Mouse (Mus musculus) limb, embryonic 10.5 days (tissue): Measurements from ENCODE around the gene Gfod2. TPM values are rescaled to one million over a fixed set of nuclear protein-coding genes. Genes with fewer than 3 reads are reported as not detected.

Experiments
- DNase-seq: peaks from one replicate; pipeline ENCODE4 v3.0.0-alpha.2; 2017; ENCODE audit warnings: low spot score
- H3K27ac ChIP-seq: fragments of 300-500 bp; sonication (generic); 2 replicates; pipeline ENCODE4 v1.5.1; 2016; ENCODE audit warnings: mild to moderate bottlenecking
- H3K27me3 ChIP-seq: fragments of 300-500 bp; sonication (generic); 2 replicates; pipeline ENCODE4 v1.6.1; 2016; ENCODE audit warnings: low read depth, mild to moderate bottlenecking; ENCODE audit not compliant: poor library complexity, severe bottlenecking
- H3K36me3 ChIP-seq: fragments of 300-500 bp; sonication (generic); 2 replicates; pipeline ENCODE4 v1.6.1; 2016; ENCODE audit warnings: mild to moderate bottlenecking, moderate library complexity
- H3K4me1 ChIP-seq: fragments of 300-500 bp; sonication (generic); 2 replicates; pipeline ENCODE4 v1.6.1; 2016
- H3K4me3 ChIP-seq: fragments of 300-500 bp; sonication (generic); 2 replicates; pipeline ENCODE4 v1.5.1; 2016; ENCODE audit warnings: mild to moderate bottlenecking, moderate library complexity
- H3K9me3 ChIP-seq: fragments of 300-500 bp; sonication (generic); replicated peaks from 2 replicates; pipeline ENCODE4 v1.6.1; 2016; ENCODE audit warnings: mild to moderate bottlenecking
- WGBS: fragments of 180-500 bp; shearing (Covaris S2); methylation state at CpG from one replicate; pipeline ENCODE4 v1.1.7; 2016; 5-methylcytosine and 5-hydroxymethylcytosine counted together
- polyA plus RNA-seq: library from polyadenylated mRNA; unstranded; fragments of >200 nt; fragmentation: Nextera tagmentation; extraction: Ambion mirVana; gene quantifications from 2 replicates; pipeline ENCODE4 v1.2.1, GENCODE M21; 2016

Gene Gfod2
- polyA plus RNA-seq, 1 experiment from 2014 or later, result 29.8 TPM

GRCm38 (mm10) chr8:105788927-105789326, 30.5 kb upstream of the Gfod2 start:
- Histone ChIP-seq H3K27ac (no peak overlapping the region), H3K36me3 (peaks cover 61% of the 10 kb centered on the region), H3K9me3 (no peaks in the 10 kb centered on the region), H3K4me1 (no peaks in the 10 kb centered on the region), H3K27me3 (no peaks in the 10 kb centered on the region), H3K4me3 (no peak overlapping the region)
- DNase-seq, result no peak
- 64% methylated on average over 4 of the region's 4 CpGs for WGBS

GRCm38 (mm10) chr8:105788241-105788640, 29.8 kb upstream of the Gfod2 start:
- Histone ChIP-seq H3K27me3 (no peaks in the 10 kb centered on the region), H3K36me3 (peaks cover 65% of the 10 kb centered on the region), H3K4me3 (no peak overlapping the region), H3K9me3 (no peaks in the 10 kb centered on the region), H3K4me1 (no peaks in the 10 kb centered on the region), H3K27ac (no peak overlapping the region)
- 94% methylated on average over 2 of the region's 2 CpGs for WGBS
- peak; percentile 76 for DNase-seq

- no peaks in the 10 kb centered on the region for H3K4me1 ChIP-seq
- H3K27me3 ChIP-seq, result no peaks in the 10 kb centered on the region
- H3K9me3 ChIP-seq, result no peaks in the 10 kb centered on the region
- no peak overlapping the region for H3K4me3 ChIP-seq
- H3K27ac ChIP-seq, result no peak overlapping the region
- peaks cover 95% of the 10 kb centered on the region for H3K36me3 ChIP-seq
- WGBS, result 93% methylated on average over 5 of the region's 5 CpGs
- no peak for DNase-seq
Measured at GRCm38 (mm10) chr8:105780298-105780697, 21.8 kb upstream of the Gfod2 start.

DNA sequence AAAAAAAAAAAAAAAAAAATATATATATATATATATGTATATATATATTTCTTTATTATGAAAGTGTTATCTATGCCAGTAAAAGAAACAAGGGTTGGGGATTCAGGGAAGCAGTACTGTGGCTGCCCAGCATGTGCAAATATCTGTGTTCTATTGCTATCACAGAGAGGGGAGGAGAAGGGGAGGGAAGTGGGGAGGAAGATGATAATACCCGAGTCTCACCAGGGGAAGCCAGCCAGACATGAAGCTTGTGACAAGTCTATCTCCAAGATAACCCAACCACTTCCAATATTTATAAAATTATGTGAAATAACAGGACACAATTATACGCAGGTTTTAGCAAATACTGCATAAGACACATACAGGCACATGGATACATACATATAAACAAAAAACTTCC, 19.4 kb upstream of the Gfod2 start:
- Histone ChIP-seq H3K36me3 (peaks cover 99% of the 10 kb centered on the region), H3K4me3 (no peak overlapping the region), H3K27ac (no peak overlapping the region), H3K27me3 (no peaks in the 10 kb centered on the region), H3K4me1 (no peaks in the 10 kb centered on the region), H3K9me3 (no peaks in the 10 kb centered on the region)
- DNase-seq, result no peak
- 94% methylated on average over 2 of the region's 2 CpGs for WGBS

DNA sequence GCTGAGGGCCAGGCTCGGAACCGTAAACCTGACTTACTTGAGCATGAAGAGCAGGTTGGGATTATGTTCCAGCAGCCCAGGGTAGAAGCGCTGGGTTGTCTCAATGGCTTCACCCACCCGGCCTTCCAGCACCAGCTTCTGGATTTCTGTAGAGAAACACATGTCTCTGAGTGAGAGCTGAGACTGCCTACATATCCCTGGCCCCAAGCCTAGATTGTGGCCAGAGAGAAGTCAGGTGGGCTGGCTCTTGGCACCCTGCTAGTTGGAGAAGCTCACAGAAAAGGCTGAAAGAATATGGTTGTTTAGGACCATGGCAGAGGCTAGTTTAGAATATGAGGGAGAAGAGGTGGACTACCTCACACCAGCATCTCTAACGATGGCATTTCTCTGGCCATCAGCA, 16.0 kb upstream of the Gfod2 start:
- no peak for DNase-seq
- 97% methylated on average over 5 of the region's 5 CpGs for WGBS
- H3K36me3 ChIP-seq, result peaks cover 97% of the 10 kb centered on the region
- H3K27me3 ChIP-seq, result no peaks in the 10 kb centered on the region
- no peak overlapping the region for H3K4me3 ChIP-seq
- no peaks in the 10 kb centered on the region for H3K9me3 ChIP-seq
- H3K27ac ChIP-seq, result no peak overlapping the region
- no peaks in the 10 kb centered on the region for H3K4me1 ChIP-seq

GRCm38 (mm10) chr8:105773441-105773861, 15.0 kb upstream of the Gfod2 start:
- H3K4me1 ChIP-seq, result no peaks in the 10 kb centered on the region
- H3K4me3 ChIP-seq, result no peak overlapping the region
- peaks cover 97% of the 10 kb centered on the region for H3K36me3 ChIP-seq
- no peak for DNase-seq
- no peaks in the 10 kb centered on the region for H3K9me3 ChIP-seq
- no peaks in the 10 kb centered on the region for H3K27me3 ChIP-seq
- WGBS, result 92% methylated on average over 1 of the region's 1 CpGs
- H3K27ac ChIP-seq, result no peak overlapping the region

DNA sequence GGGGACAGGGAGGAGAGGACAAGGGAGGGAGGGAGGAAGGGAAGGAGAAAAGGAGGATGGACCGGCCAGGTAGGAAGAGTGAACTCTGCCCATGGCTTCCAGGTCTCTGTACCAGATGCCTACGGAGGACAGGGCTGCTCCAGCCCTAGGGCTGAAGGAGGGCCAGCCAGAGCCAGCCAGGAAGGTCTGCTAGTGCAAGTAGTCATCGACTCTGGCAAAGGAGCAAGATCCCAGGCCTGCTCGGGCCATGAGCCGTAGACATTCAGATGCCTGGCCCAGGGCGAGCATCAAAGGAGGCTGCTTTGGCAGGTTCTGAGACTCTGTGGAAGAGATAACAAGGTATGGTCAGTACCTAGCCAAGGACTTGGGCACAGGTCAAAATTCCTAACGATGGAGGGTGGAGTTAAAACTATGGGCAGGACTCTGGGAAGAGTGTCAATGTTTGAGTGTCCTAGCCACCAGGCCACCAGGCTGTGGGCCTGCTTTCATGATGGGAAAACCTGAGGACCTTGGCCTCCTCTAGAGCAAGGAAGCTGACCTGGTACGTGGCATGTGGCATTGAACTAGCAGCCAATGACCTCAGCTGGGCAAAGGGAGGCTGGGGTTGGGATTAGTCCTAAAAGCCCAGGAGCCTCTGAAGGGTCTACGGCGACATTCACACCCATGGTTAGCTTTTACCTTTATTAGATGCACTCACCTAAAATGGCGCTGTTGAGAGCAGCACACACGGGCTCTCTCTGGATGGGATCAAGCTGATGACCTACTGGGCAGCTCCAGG, 13.1 kb upstream of the Gfod2 start:
- 93% methylated on average over 12 of the region's 12 CpGs for WGBS
- Histone ChIP-seq H3K4me1 (no peaks in the 10 kb centered on the region), H3K36me3 (peaks cover 89% of the 10 kb centered on the region), H3K9me3 (no peaks in the 10 kb centered on the region), H3K27ac (no peak overlapping the region), H3K27me3 (no peaks in the 10 kb centered on the region), H3K4me3 (no peak overlapping the region)
- no peak for DNase-seq

GRCm38 (mm10) chr8:105770609-105771008, 12.1 kb upstream of the Gfod2 start:
- H3K36me3 ChIP-seq, result peaks cover 79% of the 10 kb centered on the region
- peak; percentile 38 for DNase-seq
- no peaks in the 10 kb centered on the region for H3K9me3 ChIP-seq
- no peaks in the 10 kb centered on the region for H3K4me1 ChIP-seq
- no peaks in the 10 kb centered on the region for H3K27me3 ChIP-seq
- H3K4me3 ChIP-seq, result no peak overlapping the region
- H3K27ac ChIP-seq, result no peak overlapping the region
- 68% methylated on average over 1 of the region's 1 CpGs for WGBS

GRCm38 (mm10) chr8:105768485-105769257, 10.2 kb upstream of the Gfod2 start:
- WGBS, result 93% methylated on average over 5 of the region's 5 CpGs
- no peak for DNase-seq
- Histone ChIP-seq H3K27me3 (no peaks in the 10 kb centered on the region), H3K36me3 (peaks cover 60% of the 10 kb centered on the region), H3K4me3 (no peak overlapping the region), H3K27ac (no peak overlapping the region), H3K9me3 (no peaks in the 10 kb centered on the region), H3K4me1 (no peaks in the 10 kb centered on the region)

DNA sequence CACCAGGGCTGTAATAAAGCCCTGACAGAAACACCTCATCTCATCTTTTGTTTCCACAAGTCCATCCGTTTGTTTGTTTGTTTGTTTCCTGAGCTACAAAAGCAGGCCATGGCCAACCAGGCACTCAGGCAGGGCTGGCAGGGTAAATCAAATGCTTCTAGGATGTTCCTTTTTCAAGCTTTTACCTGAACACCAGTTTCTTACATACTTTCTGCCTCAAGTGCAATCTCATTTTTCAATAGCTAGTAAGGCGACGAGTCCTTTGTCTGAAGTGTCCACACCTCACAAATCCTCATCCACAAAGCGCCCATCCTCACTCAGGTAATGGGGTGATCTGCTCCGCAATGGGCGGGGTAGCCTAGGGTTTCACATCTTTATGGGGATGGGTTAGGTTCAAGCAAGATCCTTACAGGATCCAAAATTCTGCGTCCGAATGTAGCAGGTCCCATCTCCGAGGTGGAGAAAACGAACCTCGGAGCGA, 628 bp downstream of the Gfod2 start:
- H3K4me3 ChIP-seq, result peak overlapping the region; percentile 90
- peak overlapping the region; percentile 88 for H3K27ac ChIP-seq
- H3K4me1 ChIP-seq, result peaks cover 21% of the 10 kb centered on the region
- no peaks in the 10 kb centered on the region for H3K9me3 ChIP-seq
- peak; percentile 38 for DNase-seq
- H3K27me3 ChIP-seq, result no peaks in the 10 kb centered on the region
- peaks cover 6% of the 10 kb centered on the region for H3K36me3 ChIP-seq
- 2% methylated on average over 12 of the region's 12 CpGs for WGBS

GRCm38 (mm10) chr8:105754688-105755087, 3.8 kb downstream of the Gfod2 start:
- H3K4me1 ChIP-seq, result peaks cover 41% of the 10 kb centered on the region
- no peak overlapping the region for H3K4me3 ChIP-seq
- H3K9me3 ChIP-seq, result no peaks in the 10 kb centered on the region
- 44% methylated on average over 2 of the region's 2 CpGs for WGBS
- H3K27me3 ChIP-seq, result no peaks in the 10 kb centered on the region
- no peak for DNase-seq
- H3K27ac ChIP-seq, result no peak overlapping the region
- peaks cover 6% of the 10 kb centered on the region for H3K36me3 ChIP-seq

DNA sequence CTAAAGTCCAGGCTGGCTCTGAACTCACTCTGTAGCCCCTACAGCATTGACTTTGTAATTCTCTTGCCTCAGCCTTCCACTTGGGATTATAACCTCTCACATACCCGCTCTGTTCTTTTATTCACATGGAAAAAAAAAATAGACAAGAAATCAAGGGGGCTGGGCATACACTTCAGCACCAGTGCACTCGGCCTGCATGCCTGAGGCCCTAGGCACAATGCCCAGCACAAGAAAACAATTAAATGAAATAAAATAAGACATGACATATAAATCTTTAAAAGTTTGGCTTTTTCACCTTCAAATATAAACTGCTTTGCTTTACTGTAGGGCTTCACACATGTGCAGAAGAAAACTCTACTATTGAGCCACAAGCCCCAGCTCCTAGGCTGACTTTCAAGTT, 4.5 kb downstream of the Gfod2 start:
- Histone ChIP-seq H3K4me3 (no peak overlapping the region), H3K27me3 (no peaks in the 10 kb centered on the region), H3K4me1 (peaks cover 37% of the 10 kb centered on the region), H3K9me3 (no peaks in the 10 kb centered on the region), H3K36me3 (peaks cover 6% of the 10 kb centered on the region), H3K27ac (no peak overlapping the region)
- DNase-seq, result no peak
- WGBS, result 88% methylated on average over 2 of the region's 2 CpGs

- DNase-seq, result peak; percentile 53
- H3K36me3 ChIP-seq, result peaks cover 10% of the 10 kb centered on the region
- WGBS, result 10% methylated on average over 11 of the region's 11 CpGs
- peak overlapping the region; percentile 24; the same call in 1 of the 2 replicates for H3K4me3 ChIP-seq
- H3K9me3 ChIP-seq, result no peaks in the 10 kb centered on the region
- H3K27ac ChIP-seq, result peak overlapping the region; percentile 53
- peaks cover 35% of the 10 kb centered on the region for H3K4me1 ChIP-seq
- no peaks in the 10 kb centered on the region for H3K27me3 ChIP-seq
Measured at GRCm38 (mm10) chr8:105750606-105751005, 7.9 kb downstream of the Gfod2 start.
